Mouse (Mus musculus) liver, adult 2 months (tissue): ENCODE results near the gene Npr3.

ENCODE experiments used
- CTCF ChIP-seq: fragments of 200-500 bp; IDR thresholded peaks from 2 replicates; pipeline ENCODE4 v1.5.1; 2011; ENCODE audit warnings: low read depth, low read length, control low read depth
- POLR2A ChIP-seq: fragments of 200-500 bp; IDR thresholded peaks from 2 replicates; pipeline ENCODE4 v1.6.1; 2011; ENCODE audit warnings: low read length, control low read depth; ENCODE audit not compliant: insufficient read depth; ENCODE audit errors: extremely low read depth

DNA sequence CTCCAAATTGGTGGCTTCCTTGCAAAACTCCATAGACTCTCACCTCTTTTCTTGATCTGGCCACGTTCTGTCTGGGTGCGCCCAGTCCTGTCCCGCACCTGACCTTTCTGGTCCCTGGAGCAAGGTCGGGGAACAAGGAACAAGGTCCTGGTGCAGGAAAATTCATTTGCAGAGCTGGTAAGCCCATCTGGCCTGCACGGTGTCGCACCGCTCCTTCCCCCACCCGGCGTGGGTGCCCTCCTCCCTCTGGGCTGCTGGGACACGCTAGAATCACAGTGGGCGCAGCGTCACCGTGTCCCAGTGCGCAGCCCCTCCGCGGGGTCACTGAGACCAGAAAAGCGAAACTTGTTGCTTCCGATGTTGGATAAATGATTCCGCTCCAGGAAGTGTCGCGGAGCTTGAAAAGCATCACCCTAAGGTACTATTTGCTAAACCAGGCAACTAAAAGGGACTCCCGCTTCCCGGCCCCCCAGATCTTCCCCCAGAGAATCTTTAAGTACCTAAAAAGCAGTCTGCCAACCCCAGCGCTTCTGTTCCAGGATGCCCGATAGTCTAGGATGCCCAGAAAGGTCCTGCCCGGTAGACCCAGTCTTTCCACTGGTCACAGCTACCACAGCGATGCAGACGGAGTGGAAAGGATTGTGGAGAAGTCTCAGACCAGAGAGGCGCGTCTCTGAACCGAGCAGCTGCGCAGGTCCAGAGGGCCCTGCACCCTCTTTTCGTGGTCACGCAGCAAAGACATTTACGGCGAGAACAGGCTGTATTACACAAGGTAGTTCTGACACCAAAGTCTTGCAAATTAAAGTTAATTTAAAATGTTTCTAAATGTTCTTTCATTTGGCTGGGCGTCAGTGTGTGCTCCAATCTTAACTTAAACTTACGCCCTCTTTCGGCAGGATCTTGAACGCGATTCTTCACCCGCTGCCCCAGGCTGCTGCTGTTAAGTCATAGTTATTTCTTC lies at the start of gene Npr3:
- peak; percentile 40; the same call in 1 of the 2 replicates for TF ChIP-seq CTCF
- no peak for TF ChIP-seq POLR2A
